Mouse (Mus musculus): ENCODE data around the gene Etfb.

Etfb gene

GRCm38 (mm10) chr7:43448246-43448645, 4.4 kb downstream of the Etfb start:
- no peak for DNase-seq (ENCODE audit: low read depth, low spot score)

DNA sequence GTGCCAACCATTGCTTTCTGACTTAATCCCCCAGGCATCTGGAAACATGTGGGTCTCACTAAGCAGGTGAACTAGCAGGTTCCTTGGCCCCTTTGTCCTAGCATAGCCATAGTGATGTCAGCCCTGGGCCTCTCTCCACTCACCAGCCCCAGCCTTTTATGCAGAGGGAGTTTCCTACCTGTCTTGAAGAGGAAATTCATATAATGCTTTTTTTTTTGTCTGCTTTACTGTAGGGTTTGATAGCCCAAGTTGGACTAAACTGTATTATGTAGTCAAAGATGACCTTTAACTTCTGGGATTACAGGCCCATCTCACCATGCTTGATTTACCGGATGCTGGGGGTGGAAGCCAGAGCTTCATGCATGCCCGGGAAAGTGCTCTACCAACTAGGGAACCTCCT, 5.9 kb downstream of the Etfb start:
- no peak for DNase-seq (ENCODE audit: low read depth, low spot score)

DNA sequence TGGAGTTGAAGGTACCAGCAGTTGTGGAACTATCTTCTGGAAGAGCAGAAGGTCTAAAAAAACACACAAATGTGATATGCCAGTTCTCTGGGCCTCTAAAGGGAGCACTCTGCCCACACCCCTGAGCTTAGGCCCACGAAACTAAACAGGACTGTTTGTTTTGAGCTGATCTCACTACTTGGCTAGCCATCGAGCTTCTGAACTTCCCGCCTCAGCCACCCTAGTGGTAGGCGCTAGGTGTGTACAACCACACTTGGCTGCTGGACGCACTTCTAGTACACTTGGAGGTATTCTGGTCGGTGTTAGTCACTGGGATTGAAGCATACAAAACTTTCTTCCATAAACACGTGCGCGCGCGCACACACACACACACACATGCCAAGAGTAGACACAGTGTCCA, 7.8 kb downstream of the Etfb start:
- no peak for DNase-seq (ENCODE audit: low read depth, low spot score)

- no peak for DNase-seq (ENCODE audit: low read depth, low spot score)
These were observed 8.7 kb downstream of the Etfb start for GRCm38 (mm10) chr7:43452609-43453008.

GRCm38 (mm10) chr7:43453599-43454355, 9.9 kb downstream of the Etfb start:
- no peak for DNase-seq (ENCODE audit: low read depth, low spot score)

DNA sequence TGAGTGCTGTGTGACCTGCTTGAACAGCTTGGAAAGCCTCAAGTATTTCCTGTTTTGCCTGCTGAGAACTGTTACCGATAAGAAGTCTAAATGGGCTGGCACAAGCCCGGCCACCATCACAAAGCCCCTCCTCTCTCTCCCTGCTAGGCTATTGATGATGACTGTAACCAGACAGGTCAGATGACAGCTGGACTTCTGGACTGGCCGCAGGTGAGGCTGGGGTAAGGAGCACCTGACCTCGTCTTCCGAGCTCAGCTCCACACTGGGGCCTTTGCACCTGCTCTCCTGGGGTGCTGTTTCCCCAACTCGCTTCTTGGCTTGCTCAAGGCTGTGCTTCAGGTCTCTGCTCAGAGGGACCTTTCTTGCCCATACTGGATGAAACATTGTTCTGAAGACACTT, 10.5 kb downstream of the Etfb start:
- no peak for DNase-seq (ENCODE audit: low read depth, low spot score)

- no peak for DNase-seq (ENCODE audit: low read depth, low spot score)
These were observed 19.0 kb downstream of the Etfb start, which contains the start of gene Vsig10l for GRCm38 (mm10) chr7:43462851-43463250. Gene Vsig10l, plus strand, starts transcription at chr7:43463151.

GRCm38 (mm10) chr7:43463976-43464375, 20.1 kb downstream of the Etfb start:
- no peak for DNase-seq (ENCODE audit: low read depth, low spot score)

DNA sequence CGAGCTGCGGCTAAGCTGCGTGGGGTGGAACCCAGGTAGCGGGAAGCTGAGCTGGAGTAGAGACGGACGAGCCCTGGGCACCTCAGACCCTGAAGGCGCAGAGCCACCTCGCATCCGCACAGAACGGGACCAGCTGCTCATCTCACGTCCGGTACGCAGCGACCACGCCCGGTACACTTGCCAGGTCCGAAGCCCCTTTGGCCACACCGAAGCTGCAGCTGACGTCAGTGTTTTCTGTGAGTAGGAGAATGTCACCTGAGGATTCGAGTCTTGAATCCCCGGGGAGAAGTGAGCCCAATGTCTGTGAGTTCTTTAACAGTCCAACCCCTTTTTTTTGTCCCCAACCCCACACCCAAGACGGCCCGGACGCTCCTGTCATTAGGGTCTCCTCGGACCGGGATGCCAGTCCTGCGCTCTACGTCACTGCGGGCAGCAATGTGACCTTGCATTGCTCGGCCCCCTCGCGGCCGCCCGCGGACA, 21.0 kb downstream of the Etfb start:
- DNase-seq (ENCODE audit: low read depth, low spot score) = no peak

- peak; percentile 72 for DNase-seq (ENCODE audit: low read depth, low spot score)
These were observed 21.6 kb downstream of the Etfb start for GRCm38 (mm10) chr7:43465344-43466098.

- DNase-seq (ENCODE audit: low read depth, low spot score) = no peak
These were observed 22.3 kb downstream of the Etfb start for GRCm38 (mm10) chr7:43466099-43466694.

GRCm38 (mm10) chr7:43470373-43470772, 26.5 kb downstream of the Etfb start:
- no peak for DNase-seq (ENCODE audit: low read depth, low spot score)

DNA sequence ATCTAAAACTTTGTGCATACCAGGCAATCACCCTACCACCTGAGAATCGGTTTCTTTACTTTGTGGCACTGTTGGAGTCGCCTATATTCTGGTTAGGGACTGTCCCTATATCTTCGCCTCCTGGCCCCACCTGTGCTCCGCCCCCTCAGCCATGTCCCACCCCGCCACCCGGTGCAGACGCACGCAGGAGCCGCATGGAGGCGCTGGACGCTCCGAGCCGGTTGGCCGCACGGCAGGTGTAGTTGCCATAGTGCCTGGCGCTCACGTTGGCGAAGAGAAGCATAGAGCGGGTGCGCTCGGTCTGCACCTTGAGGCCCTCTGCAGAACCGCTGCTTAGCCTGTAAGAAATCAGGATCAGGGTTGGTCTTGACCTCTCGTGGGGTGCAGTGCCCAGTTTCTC, 31.8 kb downstream of the Etfb start:
- no peak for DNase-seq (ENCODE audit: low read depth, low spot score)

GRCm38 (mm10) chr7:43476376-43476775, 32.5 kb downstream of the Etfb start:
- no peak for DNase-seq (ENCODE audit: low read depth, low spot score)

DNA sequence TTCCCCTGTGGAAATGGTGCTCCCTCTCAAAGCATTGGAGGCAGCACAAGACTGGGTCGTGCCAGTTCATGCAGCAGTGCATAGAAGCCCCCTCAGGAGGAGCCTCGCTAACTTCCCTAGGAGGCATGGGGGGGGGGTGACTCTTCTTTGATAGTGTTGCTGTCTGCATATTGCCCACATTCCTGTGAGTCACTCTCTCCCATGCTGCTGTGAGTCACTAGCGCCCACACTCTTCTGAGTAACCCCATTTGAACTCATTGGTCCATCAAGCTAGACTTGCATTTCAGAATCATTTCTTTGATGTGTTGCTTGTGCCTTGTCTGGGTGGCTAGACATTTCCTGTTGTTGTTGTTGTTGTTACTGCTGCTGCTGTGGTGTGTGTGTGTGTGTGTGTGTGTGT, 37.3 kb downstream of the Etfb start:
- DNase-seq (ENCODE audit: low read depth, low spot score) = no peak

DNA sequence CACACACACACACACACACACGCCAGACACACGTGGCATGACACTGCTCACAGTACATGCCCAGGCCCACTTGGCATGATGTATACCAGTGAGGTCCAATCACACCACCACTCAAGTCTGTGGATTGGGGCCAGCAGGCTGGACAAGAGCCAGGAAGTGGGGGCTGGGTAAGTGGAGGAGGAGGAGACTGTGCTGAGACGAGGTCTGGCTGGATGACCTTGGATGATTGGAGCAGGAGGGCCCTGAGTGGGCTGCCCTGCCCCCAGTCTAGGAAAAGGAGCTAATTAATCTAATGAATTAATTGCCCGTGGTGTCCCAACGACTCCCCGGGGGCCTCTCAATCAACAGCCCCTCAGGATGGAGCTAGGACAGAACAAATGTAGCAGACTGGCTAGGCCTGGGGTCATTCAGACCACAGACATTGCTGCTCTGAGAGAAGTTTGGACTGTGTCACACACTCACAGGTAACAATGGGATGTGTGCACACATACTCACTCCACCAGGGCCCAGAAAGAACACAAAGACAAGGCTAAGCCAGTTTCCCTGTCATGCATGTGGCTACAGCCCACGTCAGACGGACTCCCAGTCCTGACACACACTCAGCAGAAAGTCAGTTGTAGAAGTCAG, 38.3 kb downstream of the Etfb start:
- no peak for DNase-seq (ENCODE audit: low read depth, low spot score)

DNA sequence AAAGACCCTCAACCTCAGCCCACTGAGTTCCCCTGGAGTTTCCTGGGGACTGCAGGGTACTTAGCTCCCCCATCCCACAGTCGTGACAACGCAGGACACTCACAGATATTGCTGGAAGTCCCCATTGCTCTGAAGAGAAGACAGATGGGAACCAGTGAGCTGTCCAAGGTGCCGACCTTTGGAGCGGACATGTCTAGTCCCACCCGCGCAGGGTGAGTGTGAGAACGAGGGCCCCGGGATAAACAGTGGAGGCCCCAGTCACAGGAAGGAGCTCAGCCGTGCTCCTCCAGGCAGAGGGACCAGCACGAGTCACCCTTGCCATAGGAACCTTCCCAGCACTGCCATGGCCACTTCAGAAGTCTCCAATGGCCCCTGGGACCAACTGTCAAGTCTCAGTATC, 39.4 kb downstream of the Etfb start:
- no peak for DNase-seq (ENCODE audit: low read depth, low spot score)

DNA sequence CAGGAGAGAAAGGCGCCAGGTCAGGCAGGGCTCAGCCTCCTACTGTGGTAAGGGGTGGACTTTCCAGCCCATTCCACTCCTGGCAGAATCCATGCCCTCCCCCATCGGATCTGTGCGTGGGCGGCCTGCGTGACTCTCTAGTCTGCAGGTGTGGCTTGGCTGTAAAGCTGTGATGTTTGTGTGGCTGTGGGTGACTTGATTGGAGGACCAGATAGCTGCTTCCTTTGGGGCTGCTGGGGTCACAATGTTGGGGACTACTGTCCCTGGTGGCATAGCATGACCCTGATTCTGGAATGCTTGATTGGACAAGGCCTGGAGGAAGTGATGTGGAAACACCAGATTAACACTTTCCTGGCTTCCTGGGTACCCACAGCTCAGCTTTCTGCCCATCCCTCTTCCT, 44.8 kb downstream of the Etfb start:
- DNase-seq (ENCODE audit: low read depth, low spot score) = no peak

- DNase-seq (ENCODE audit: low read depth, low spot score) = no peak
These were observed 45.8 kb downstream of the Etfb start, which contains the start of gene Iglon5 for GRCm38 (mm10) chr7:43489631-43490125. Gene Iglon5, minus strand, starts transcription at chr7:43490075.

DNA sequence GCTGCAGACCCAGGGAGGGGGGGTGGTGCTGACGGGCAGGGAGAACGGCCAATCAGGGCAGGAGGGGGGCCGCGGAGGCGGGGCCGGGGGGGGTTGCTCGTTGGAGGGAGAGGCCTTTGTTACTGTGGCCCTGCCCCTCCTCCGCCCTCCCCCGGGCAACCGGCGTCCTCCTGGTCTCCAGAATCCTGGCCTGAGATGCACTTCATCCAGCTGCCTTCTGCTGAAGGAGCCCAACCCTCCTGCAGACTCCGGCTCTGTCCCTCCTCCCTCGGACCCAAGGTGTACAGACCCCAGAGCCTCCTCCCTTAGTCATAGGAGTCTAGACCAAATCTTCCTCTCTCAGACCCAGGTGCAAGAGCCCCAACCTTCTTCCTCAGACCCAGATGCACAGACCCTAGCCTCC, 46.3 kb downstream of the Etfb start:
- DNase-seq (ENCODE audit: low read depth, low spot score) = no peak

GRCm38 (mm10) chr7:43490861-43491260, 47.0 kb downstream of the Etfb start:
- DNase-seq (ENCODE audit: low read depth, low spot score) = no peak

Measured in retina, adult 2 months (tissue).